Mouse (Mus musculus) heart, embryonic 14.5 days (tissue): Measurements from ENCODE around the gene Creb3l2. TPM values are rescaled to one million over a fixed set of nuclear protein-coding genes. Genes with fewer than 3 reads are reported as not detected.
"Not testable (repeated sequence)": the region's sequence is repeated elsewhere in the genome, so short reads cannot be mapped to it uniquely, and the experiment has no call there.

ENCODE experiments used
- ATAC-seq: fragments of 200-750 bp; cut with Nextera tagmentation; 2 replicates; pipeline ENCODE4 v1.8.0; 2017; ENCODE audit warnings: low read depth, moderate TSS enrichment; ENCODE audit not compliant: insufficient number of reproducible peaks, insufficient read depth, low FRiP score
- H3K27ac ChIP-seq, 2 experiments: fragments of 200-500 bp in 1 of 2; fragments of 300-500 bp in 1 of 2; sonication (generic) in 1 of 2; replicated peaks in 1 of 2; 2 replicates each; pipeline ENCODE4 v1.5.1; 2012 to 2014; ENCODE audit warnings: low read depth in 2 of 2, low read length in 2 of 2, control low read depth in 1 of 2, mild to moderate bottlenecking in 1 of 2, mixed read lengths in 1 of 2; ENCODE audit not compliant: control insufficient read depth in 1 of 2, insufficient read depth in 1 of 2
- H3K27me3 ChIP-seq: fragments of 300-500 bp; sonication (generic); 2 replicates; pipeline ENCODE4 v1.6.1; 2014; ENCODE audit warnings: mild to moderate bottlenecking, low read length, control low read depth; ENCODE audit not compliant: control insufficient read depth, insufficient read depth
- H3K36me3 ChIP-seq: fragments of 300-500 bp; sonication (generic); 2 replicates; pipeline ENCODE4 v1.6.1; 2014; ENCODE audit warnings: mild to moderate bottlenecking, control low read depth, low read length, mixed read lengths; ENCODE audit not compliant: control insufficient read depth, insufficient read depth
- H3K4me1 ChIP-seq, 2 experiments: fragments of 200-500 bp in 1 of 2; fragments of 300-500 bp in 1 of 2; sonication (generic) in 1 of 2; 2 replicates each; pipeline ENCODE4 v1.6.1; 2012 to 2014; ENCODE audit warnings: low read length in 2 of 2, control low read depth in 1 of 2, mixed read lengths in 1 of 2; ENCODE audit not compliant: control insufficient read depth in 2 of 2, insufficient read depth in 2 of 2
- H3K4me2 ChIP-seq: fragments of 300-500 bp; sonication (generic); 2 replicates; pipeline ENCODE4 v1.6.1; 2014; ENCODE audit warnings: mild to moderate bottlenecking, low read length
- H3K4me3 ChIP-seq, 2 experiments: fragments of 200-500 bp in 1 of 2; fragments of 300-500 bp in 1 of 2; sonication (generic) in 1 of 2; 2 replicates each; pipeline ENCODE4 v1.5.1; 2012 to 2014; ENCODE audit warnings: low read length in 2 of 2, mild to moderate bottlenecking in 2 of 2, control low read depth in 1 of 2, low read depth in 1 of 2, moderate library complexity in 1 of 2; ENCODE audit not compliant: control insufficient read depth in 1 of 2, insufficient read depth in 1 of 2
- H3K9ac ChIP-seq: fragments of 300-500 bp; sonication (generic); 2 replicates; pipeline ENCODE4 v1.6.1; 2014; ENCODE audit warnings: mild to moderate bottlenecking, low read length
- H3K9me3 ChIP-seq: fragments of 300-500 bp; sonication (generic); 2 replicates; pipeline ENCODE4 v1.6.1; 2016; ENCODE audit warnings: low read length, control low read depth; ENCODE audit not compliant: control insufficient read depth
- WGBS: fragments of 180-500 bp; shearing (Covaris S2); extraction: QIAGEN DNeasy Blood & Tissue Kit; methylation state at CpG from one replicate; pipeline ENCODE4 v1.1.7; 2014; 5-methylcytosine and 5-hydroxymethylcytosine counted together
- polyA plus RNA-seq: library from polyadenylated mRNA; unstranded; fragments of >200 nt; fragmentation: Nextera tagmentation; extraction: Ambion mirVana; gene quantifications from 2 replicates; pipeline ENCODE4 v1.2.1, GENCODE M21; 2014

Gene Creb3l2
- polyA plus RNA-seq, 1 experiment from 2014 or later = 39.9 TPM

DNA sequence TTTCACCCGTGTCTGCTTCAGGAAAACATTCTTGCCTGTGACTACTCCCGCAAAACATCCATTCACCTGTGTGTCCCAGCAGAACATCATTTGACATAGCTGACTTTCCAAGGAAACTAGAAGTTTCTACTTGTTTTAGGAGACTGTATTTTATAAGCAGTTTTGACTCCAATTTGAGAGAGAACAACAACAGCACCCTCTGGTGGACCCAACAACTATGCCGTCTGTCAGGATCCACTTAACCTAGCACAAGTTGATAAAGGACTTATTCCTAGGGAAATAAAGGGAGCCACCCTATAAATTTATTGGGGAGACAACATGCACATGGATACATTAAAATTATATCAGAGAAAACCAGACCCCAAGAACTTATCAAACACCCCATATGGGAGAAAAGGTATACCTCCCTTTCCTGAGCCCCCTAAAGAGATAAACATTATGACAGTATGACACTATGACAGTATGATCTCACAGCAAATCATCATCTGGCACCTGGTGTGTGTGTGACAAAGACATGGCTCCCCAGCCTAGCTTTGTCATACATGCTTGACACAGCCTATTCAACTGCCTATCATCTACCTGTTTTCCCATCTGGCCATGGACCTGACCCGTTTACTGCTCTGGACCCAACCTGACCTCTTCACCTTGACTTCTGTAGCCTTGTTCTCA is 31.9 kb upstream of the Creb3l2 start:
- Histone ChIP-seq H3K27ac (no peak overlapping the region), H3K9ac (no peak overlapping the region), H3K36me3 (no peaks in the 10 kb centered on the region), H3K9me3 (no peaks in the 10 kb centered on the region), H3K27me3 (no peaks in the 10 kb centered on the region), H3K4me2 (no peak overlapping the region), H3K4me3 (no peak overlapping the region), H3K4me1 (no peaks in the 10 kb centered on the region)
- WGBS = 80% methylated on average over 4 of the region's 4 CpGs
- no peak for ATAC-seq

DNA sequence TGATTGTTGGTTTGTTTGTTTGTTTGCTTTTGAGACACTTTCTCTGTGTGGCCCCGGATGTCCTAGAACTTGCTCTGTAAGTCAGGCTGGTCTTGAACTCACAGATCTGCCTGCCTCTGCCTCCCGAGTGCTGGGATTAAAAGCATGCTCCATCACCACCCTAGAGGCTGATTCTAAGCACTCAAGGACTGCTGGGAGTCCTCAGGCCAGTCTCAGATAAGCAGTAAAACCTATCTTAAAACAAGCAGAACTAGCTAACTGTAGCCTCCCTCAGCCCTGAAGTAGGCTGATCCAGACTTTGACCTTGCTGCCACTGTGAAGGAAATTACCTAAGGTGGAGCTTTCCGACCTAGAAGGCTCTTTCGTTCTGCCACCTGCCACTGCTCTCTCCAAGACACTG is 28.3 kb upstream of the Creb3l2 start:
- ATAC-seq = no peak

DNA sequence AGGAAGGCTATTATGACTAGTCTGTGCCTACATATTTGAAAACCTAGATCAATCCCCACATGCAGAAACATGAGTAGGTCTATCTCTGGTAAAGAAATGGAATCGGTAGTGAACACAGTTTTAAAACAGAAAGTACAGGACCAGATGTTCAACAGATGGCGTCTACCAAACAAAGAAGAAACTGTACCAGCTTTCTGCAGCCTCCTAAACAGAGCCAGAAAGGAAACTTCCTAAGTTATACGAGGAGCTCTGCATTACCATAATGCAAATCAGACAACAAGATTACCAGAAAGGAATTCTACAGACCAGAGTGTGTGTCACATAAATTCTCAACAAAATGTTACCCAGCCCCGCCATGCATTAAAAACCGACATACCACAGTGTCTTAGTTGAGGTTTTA is 23.9 kb upstream of the Creb3l2 start:
- no peaks in the 10 kb centered on the region for H3K27me3 ChIP-seq
- H3K9me3 ChIP-seq = no peaks in the 10 kb centered on the region
- no peak overlapping the region for H3K27ac ChIP-seq
- no peak for ATAC-seq
- no peak overlapping the region for H3K4me2 ChIP-seq
- no peaks in the 10 kb centered on the region for H3K36me3 ChIP-seq
- H3K4me3 ChIP-seq = no peak overlapping the region
- H3K9ac ChIP-seq = no peak overlapping the region
- 75% methylated on average over 5 of the region's 5 CpGs for WGBS
- peaks cover 2 to 4% of the 10 kb centered on the region in 2 experiments; a peak in 3 of 4 replicates for H3K4me1 ChIP-seq

More for the DNA sequence above, 28.3 kb upstream of the Creb3l2 start:
- H3K9me3 ChIP-seq = no peaks in the 10 kb centered on the region
- H3K4me2 ChIP-seq = no peak overlapping the region
- H3K9ac ChIP-seq = no peak overlapping the region
- no peak overlapping the region for H3K27ac ChIP-seq
- H3K27me3 ChIP-seq = no peaks in the 10 kb centered on the region
- 56% methylated on average over 4 of the region's 4 CpGs for WGBS
- no peaks in the 10 kb centered on the region for H3K4me1 ChIP-seq
- H3K36me3 ChIP-seq = no peaks in the 10 kb centered on the region
- no peak overlapping the region for H3K4me3 ChIP-seq

DNA sequence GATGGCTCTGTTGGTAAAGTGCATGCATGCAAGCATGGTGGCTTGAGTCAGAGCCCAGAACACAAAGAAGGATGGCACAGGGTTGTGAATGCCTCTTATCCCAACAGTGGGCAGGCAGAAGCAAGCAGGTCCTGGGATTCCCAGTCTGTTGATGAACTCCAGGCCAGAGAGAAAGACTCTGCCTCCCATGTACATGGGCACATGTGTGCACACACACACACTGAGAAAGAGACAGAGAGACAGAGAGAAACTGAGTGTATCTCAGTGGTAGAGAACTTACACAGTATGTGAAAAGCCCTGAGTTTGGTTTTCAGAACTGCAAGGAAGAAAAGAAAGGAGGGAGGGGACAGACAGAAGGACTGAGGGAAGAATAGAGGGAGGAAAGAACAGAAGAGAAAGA is 23.4 kb upstream of the Creb3l2 start:
- Histone ChIP-seq H3K9ac (no peak overlapping the region), H3K36me3 (no peaks in the 10 kb centered on the region), H3K9me3 (no peaks in the 10 kb centered on the region), H3K27me3 (no peaks in the 10 kb centered on the region), H3K4me1 (peaks cover 2 to 4% of the 10 kb centered on the region in 2 experiments; a peak in 3 of 4 replicates), H3K4me3 (no peak overlapping the region), H3K4me2 (no peak overlapping the region), H3K27ac (no peak overlapping the region)
- ATAC-seq = no peak

DNA sequence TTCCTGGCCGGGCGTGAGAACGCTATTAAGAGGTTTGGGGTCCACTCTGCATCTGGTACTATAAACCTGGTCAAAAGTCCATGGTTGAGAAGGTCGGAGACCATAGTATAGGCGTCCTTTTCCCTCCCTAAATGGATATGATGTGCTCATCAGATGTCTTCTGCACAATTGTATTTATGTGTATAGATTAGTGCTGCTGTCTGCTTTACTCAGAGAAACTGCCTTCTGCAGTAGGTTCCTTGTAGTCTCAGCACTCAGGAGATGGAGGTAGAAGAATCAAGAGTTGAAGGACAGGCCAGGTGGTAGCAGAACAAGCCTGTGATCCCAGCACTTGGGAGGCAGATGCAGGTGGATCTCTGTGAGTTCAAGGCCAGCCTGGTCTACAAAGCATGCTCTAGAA is 22.6 kb upstream of the Creb3l2 start:
- Histone ChIP-seq H3K4me1 (peaks cover 2 to 4% of the 10 kb centered on the region in 2 experiments; a peak in 3 of 4 replicates), H3K9me3 (no peaks in the 10 kb centered on the region), H3K4me3 (peak overlapping the region; percentile 45 to 52), H3K27ac (peak overlapping the region; percentile 33 to 62; a peak in 2 of 4 replicates), H3K27me3 (no peaks in the 10 kb centered on the region), H3K9ac (peak overlapping the region; percentile 61), H3K4me2 (peak overlapping the region; percentile 68), H3K36me3 (no peaks in the 10 kb centered on the region)
- 3% methylated on average over 5 of the region's 5 CpGs for WGBS
- no peak; the same call in 1 of the 2 replicates for ATAC-seq

DNA sequence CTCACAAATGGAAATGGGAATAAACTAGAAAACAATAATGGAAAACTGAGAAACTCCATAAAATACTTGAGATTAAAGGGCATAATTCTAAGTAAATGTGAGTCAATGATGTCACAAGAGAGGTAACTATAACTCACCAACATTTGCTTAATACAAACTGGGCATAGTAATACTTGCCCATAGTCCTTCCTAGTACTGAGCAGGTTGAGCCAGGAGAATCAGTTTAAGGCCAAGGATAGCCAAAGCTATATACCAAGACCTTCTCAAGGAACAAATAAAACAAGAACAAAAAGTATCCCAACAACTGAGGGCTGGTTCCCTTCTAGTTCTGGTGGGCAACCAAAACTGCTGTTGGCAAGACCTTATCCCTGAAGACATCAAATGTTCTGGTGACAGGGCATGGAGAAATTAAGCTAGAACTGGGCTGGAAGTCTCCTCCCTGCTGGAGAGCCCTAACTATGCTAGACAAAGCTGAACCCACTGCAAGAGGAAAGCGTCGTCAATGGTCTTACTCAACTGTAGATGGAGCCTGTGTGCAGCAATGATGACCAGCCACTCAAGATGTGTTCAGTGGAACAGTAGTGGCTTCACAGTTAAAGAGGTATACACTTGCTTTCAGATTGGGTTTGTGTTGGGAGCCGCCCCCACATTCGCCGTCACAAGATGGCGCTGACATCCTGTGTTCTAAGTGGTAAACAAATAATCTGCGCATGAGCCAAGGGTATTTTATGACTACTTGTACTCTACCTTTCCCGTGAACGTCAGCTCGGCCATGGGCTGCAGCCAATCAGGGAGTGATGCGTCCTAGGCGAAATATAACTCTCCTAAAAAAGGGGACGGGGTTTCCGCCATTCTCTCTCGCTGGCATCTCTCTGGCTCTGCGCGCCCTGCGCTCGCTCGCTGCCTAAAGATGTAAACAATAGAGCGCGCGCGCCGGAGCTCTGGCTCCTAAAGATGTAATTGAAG is 21.9 kb upstream of the Creb3l2 start:
- not testable (repeated sequence) for H3K27ac ChIP-seq, H3K9ac ChIP-seq, H3K27me3 ChIP-seq, H3K9me3 ChIP-seq, H3K36me3 ChIP-seq, H3K4me1 ChIP-seq
- Histone ChIP-seq H3K4me2 (peak overlapping the region; percentile 68), H3K4me3 (peak overlapping the region; percentile 45 to 52; a peak in 3 of 4 replicates)
- WGBS = 4% methylated on average over 7 of the region's 25 CpGs
- ATAC-seq = peak; percentile 93

DNA sequence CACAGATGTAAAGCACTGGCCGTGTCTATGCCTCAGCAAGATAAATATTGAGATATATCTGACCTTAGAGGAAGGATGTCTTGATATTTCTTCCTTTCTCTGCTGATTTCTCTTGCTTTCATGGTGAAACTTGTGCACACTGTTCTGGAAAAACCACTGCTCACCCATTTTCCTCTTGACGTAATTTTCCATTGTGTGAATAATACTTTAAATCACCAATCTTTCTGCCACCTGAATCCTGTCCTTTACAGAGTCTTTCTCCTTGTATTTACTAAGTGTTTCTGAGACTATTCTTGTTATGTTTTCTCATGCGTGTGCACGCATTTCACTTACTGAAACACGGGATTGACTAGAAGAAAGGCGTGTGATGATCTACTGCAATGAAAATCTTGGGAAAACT is 18.7 kb upstream of the Creb3l2 start:
- Histone ChIP-seq H3K27me3 (no peaks in the 10 kb centered on the region), H3K27ac (no peak overlapping the region), H3K36me3 (no peaks in the 10 kb centered on the region), H3K9me3 (no peaks in the 10 kb centered on the region), H3K4me2 (no peak overlapping the region), H3K9ac (no peak overlapping the region), H3K4me3 (no peak overlapping the region), H3K4me1 (peaks cover 2 to 4% of the 10 kb centered on the region in 2 experiments; a peak in 3 of 4 replicates)
- WGBS = 83% methylated on average over 6 of the region's 6 CpGs
- ATAC-seq = no peak
